Mouse (Mus musculus) heart, adult 2 months (tissue): ENCODE data around the gene Rlf. TPM values are rescaled to one million over a fixed set of nuclear protein-coding genes. Genes with fewer than 3 reads are reported as not detected.
A peak's percentile ranks its signal among the peaks of the same experiment; 100 is the strongest.
"Not testable (repeated sequence)": the region's sequence is repeated elsewhere in the genome, so short reads cannot be mapped to it uniquely, and the experiment has no call there.

Source experiments
- DNase-seq, 2 experiments: peaks; one replicate each; pipeline ENCODE4 v3.0.0; 2021
- H3K27ac ChIP-seq: fragments of 200-600 bp; 2 replicates; pipeline ENCODE4 v1.8.1; 2022
- H3K27me3 ChIP-seq: fragments of 200-500 bp; 2 replicates; pipeline ENCODE4 v1.6.1; 2012; ENCODE audit warnings: mild to moderate bottlenecking, low read length, inconsistent platforms, mixed read lengths; ENCODE audit not compliant: control insufficient read depth, insufficient read depth
- H3K36me3 ChIP-seq: fragments of 200-500 bp; 2 replicates; pipeline ENCODE4 v1.6.1; 2012; ENCODE audit warnings: low read length, inconsistent platforms; ENCODE audit not compliant: control insufficient read depth, insufficient read depth
- H3K4me1 ChIP-seq: fragments of 200-500 bp; 2 replicates; pipeline ENCODE4 v1.6.1; 2011; ENCODE audit warnings: low read length; ENCODE audit not compliant: control insufficient read depth, insufficient read depth
- H3K4me3 ChIP-seq: fragments of 200-600 bp; 2 replicates; pipeline ENCODE4 v1.8.1; 2022
- H3K79me2 ChIP-seq: fragments of 200-500 bp; replicated peaks from 2 replicates; pipeline ENCODE4 v1.6.1; 2012; ENCODE audit warnings: mild to moderate bottlenecking, inconsistent platforms, low read length, moderate library complexity, mixed read lengths; ENCODE audit not compliant: control insufficient read depth, insufficient read depth
- H3K9ac ChIP-seq: fragments of 200-500 bp; 2 replicates; pipeline ENCODE4 v1.6.1; 2012; ENCODE audit warnings: low read depth, mild to moderate bottlenecking, control low read depth, inconsistent platforms, low read length, mixed read lengths
- CTCF ChIP-seq: fragments of 200-600 bp; IDR thresholded peaks from 2 replicates; pipeline ENCODE4 v1.8.1; 2022; ENCODE audit warnings: antibody characterized with exemption, mild to moderate bottlenecking, moderate library complexity
- EP300 ChIP-seq: fragments of 200-500 bp; IDR thresholded peaks from 2 replicates; pipeline ENCODE4 v1.6.1; 2011; ENCODE audit warnings: low read depth, low read length, control low read depth; ENCODE audit not compliant: insufficient read depth
- POLR2A ChIP-seq: fragments of 200-500 bp; IDR thresholded peaks from 2 replicates; pipeline ENCODE4 v1.6.1; 2011; ENCODE audit warnings: mild to moderate bottlenecking, low read depth, low read length, control low read depth; ENCODE audit not compliant: insufficient read depth
- WGBS: fragments of 180-500 bp; shearing (Covaris S2); methylation state at CpG from one replicate; pipeline ENCODE4 v1.1.7; 2018; 5-methylcytosine and 5-hydroxymethylcytosine counted together
- intact Hi-C: fragments of 180-260 bp; cut with DNase I; formaldehyde crosslinking; loops from one replicate; pipeline ENCODE4 v1.15.1; 2025
- polyA plus RNA-seq: library from polyadenylated mRNA; depleted of rRNA; stranded (reverse); fragments of >200 nt; gene quantifications from 2 replicates; pipeline ENCODE4 v1.2.3, GENCODE M21; 2012
- total RNA-seq, 2 experiments: library from RNA; stranded (reverse); gene quantifications; 2 replicates each; pipeline ENCODE4 v1.2.3; 2021

The Rlf gene
- total and polyA plus RNA-seq, 3 experiments: 2.6 to 10.6 (median 10.2) TPM

DNA sequence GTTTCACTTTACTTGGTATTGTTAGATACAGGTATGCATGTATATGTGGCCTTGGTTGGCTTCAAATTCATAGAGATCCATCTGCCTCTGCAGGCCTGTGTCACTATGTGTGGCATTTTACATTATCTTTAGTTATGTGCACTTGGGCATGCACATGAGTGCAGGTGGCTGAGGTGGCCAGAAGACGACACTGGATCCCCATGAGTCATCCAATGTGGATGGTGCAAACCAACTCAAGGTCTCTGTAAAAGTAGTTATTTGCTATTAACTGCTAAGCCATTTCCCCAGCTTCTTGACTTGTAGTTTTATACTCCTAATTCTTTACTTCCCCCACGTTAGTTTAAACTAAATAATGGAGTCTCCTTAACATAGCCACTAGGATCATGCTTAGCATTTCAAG lies 22.6 kb downstream of the Rlf start:
- H3K79me2 ChIP-seq: peaks cover 6% of the 10 kb centered on the region; the same call in 1 of the 2 replicates
- WGBS: 85% methylated on average over 2 of the region's 2 CpGs
- intact Hi-C loops: no loop called here
- no peak for DNase-seq
- peaks cover 2% of the 10 kb centered on the region; the same call in 1 of the 2 replicates for H3K4me1 ChIP-seq
- no peaks in the 10 kb centered on the region for H3K27me3 ChIP-seq
- TF ChIP-seq CTCF (no peak), POLR2A (no peak)
- H3K27ac ChIP-seq: no peak overlapping the region
- H3K9ac ChIP-seq: no peak overlapping the region
- H3K36me3 ChIP-seq: peaks cover 1% of the 10 kb centered on the region
- H3K4me3 ChIP-seq: no peak overlapping the region

DNA sequence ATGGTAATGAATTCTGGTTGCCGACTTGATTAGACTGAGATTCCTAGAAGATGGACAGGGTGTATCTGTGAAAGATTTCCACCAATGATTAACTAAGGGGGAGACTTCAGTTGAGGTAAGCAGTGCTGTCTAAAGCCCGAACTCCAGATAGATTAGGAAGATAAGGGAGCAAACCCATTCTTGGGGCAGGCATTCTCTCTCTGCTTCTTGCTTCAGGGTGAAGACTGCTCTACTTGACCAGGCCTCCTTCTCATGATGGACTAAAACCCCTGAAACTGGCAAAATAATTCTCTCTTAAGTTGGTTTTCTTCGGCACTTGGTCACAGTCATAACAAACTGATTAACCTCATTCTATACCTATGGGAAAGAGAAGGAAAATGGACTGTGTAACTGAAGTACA lies 25.5 kb downstream of the Rlf start:
- Histone ChIP-seq H3K4me1 (no peaks in the 10 kb centered on the region), H3K36me3 (peaks cover 3% of the 10 kb centered on the region), H3K27me3 (no peaks in the 10 kb centered on the region), H3K27ac (no peak overlapping the region), H3K79me2 (0 out of 2 replicates have a peak, but pooled peaks cover under 1% of the 10 kb centered on the region), H3K4me3 (no peak overlapping the region), H3K9ac (no peak overlapping the region)
- WGBS: 91% methylated on average over 3 of the region's 3 CpGs
- intact Hi-C loops: no loop called here
- TF ChIP-seq EP300 (no peak), POLR2A (no peak), CTCF (no peak)
- DNase-seq: no peak

DNA sequence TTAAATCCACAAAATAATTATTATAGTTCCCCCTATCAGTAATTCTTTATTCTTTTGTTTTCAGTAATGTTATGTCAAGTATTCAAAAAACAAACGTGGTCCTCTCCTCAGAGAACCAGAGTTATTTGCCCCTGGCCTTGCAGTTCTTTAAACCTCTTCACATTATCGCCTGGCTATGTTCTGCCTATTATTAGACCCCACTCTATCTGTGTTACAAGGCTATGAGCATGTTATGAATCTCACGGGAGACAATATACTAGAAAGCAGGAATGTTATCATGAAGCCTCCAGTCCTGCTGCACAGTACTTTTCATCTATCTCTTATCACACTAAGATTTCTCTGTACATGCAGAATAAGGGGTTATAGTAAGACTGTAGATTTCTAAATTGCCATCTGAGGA lies 35.2 kb downstream of the Rlf start:
- no peak for DNase-seq
- no peak for TF ChIP-seq CTCF
- no peak for TF ChIP-seq POLR2A
- TF ChIP-seq EP300: no peak
- no peaks in the 10 kb centered on the region; the same call in 1 of the 2 replicates for H3K4me1 ChIP-seq
- H3K27me3 ChIP-seq: no peaks in the 10 kb centered on the region
- no peaks in the 10 kb centered on the region for H3K79me2 ChIP-seq
- H3K36me3 ChIP-seq: peaks cover 14% of the 10 kb centered on the region
- 63% methylated on average over 3 of the region's 3 CpGs for WGBS
- no peak overlapping the region for H3K27ac ChIP-seq
- intact Hi-C loops: no loop called here
- no peak overlapping the region for H3K4me3 ChIP-seq
- H3K9ac ChIP-seq: no peak overlapping the region

DNA sequence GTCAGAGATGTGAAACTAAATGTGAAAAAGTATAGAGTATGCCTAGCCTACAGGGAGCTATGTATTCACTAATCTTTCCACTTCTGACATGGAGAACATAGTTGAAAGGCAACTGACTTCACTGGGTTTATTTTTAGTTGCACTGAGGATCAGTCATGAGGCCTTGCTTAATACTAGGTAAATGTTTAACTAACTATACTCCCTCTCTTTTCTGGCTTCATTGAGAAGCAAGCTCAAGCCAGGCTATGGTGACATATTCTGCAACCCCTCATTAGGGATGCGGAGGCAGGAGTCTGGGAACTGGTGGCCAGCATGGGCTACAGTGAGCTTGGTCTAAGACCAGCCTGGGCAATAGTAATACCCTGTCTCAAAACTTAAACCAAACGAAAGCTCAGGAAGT lies 47.2 kb downstream of the Rlf start:
- DNase-seq: no peak
- WGBS: 94% methylated on average over 2 of the region's 2 CpGs
- Histone ChIP-seq H3K27me3 (no peaks in the 10 kb centered on the region), H3K9ac (no peak overlapping the region), H3K4me1 (peaks cover 3% of the 10 kb centered on the region; the same call in 1 of the 2 replicates), H3K79me2 (no peaks in the 10 kb centered on the region), H3K4me3 (no peak overlapping the region), H3K36me3 (peaks cover 23% of the 10 kb centered on the region), H3K27ac (no peak overlapping the region)
- TF ChIP-seq POLR2A: no peak
- no peak for TF ChIP-seq CTCF
- no peak for TF ChIP-seq EP300
- intact Hi-C loops: no loop called here

DNA sequence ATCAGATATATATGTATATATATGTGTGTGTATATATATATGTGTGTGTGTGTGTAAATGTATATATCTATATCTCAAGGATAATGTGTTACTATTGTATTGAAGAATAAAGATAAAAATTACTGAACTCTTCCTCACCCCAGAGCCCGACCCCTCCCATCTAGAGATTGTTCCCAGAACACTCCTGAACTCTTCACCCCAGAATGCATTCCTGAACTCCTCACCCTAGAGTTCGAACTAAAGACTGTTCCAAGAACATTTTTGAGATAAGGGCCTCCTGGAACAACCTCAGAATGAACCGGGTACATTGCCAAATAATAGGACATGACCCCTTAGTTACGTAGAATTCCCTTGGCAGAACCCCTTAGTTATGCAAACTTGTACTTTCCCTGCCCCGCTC lies 48.2 kb downstream of the Rlf start:
- H3K9ac ChIP-seq, H3K27ac ChIP-seq, H3K4me3 ChIP-seq, H3K4me1 ChIP-seq, intact Hi-C loops, DNase-seq, H3K27me3 ChIP-seq, H3K79me2 ChIP-seq: not testable (repeated sequence)
- WGBS: 37% methylated on average over 4 of the region's 5 CpGs
- peaks cover 23% of the 10 kb centered on the region for H3K36me3 ChIP-seq

DNA sequence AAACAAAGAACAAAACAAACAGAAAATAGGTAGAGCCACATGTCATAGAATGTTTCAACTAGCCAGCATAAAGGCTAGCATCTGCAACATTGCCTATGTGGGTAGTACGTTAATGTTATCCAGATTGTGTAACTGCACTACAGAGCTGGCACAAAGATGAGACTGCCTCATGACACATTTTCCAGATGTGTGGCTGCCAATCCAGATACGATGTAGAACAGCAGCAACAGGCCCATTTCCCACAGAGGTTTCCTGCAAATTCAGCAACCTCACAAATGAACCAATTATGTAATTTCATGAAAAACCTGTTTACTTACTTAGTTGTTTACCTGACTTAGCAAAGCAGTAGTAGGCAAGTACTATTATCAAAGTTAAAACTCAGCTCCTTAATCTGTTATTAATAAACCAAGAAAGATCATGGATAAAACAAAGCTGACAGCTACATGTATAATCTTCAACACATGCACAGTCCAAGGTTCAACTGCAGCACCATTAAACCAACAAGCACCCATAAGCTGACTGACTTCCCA lies 51.3 kb downstream of the Rlf start:
- Histone ChIP-seq H3K79me2 (no peaks in the 10 kb centered on the region), H3K27ac (no peak overlapping the region), H3K4me1 (peaks cover 3% of the 10 kb centered on the region; the same call in 1 of the 2 replicates), H3K4me3 (no peak overlapping the region), H3K36me3 (peaks cover 20% of the 10 kb centered on the region), H3K27me3 (no peaks in the 10 kb centered on the region), H3K9ac (no peak overlapping the region)
- peak in 1 of 2 experiments; percentile 19 for DNase-seq
- TF ChIP-seq POLR2A: no peak
- TF ChIP-seq CTCF: no peak
- TF ChIP-seq EP300: peak; percentile 45; the same call in 1 of the 2 replicates
- intact Hi-C loops: no loop called here
- WGBS: 34% methylated on average over 2 of the region's 2 CpGs
